Mouse (Mus musculus): Measurements from ENCODE around the gene Ccdc85b. TPM values are rescaled to one million over a fixed set of nuclear protein-coding genes. Genes with fewer than 3 reads are reported as not detected.
"Not testable (repeated sequence)": the region's sequence is repeated elsewhere in the genome, so short reads cannot be mapped to it uniquely, and the experiment has no call there.

Gene Ccdc85b
- polyA plus RNA-seq, 1 experiment = 8.0 TPM

GRCm38 (mm10) chr19:5490898-5491708, 33.4 kb upstream of the Ccdc85b start:
- under 1% methylated on average over 59 of the region's 59 CpGs for WGBS

GRCm38 (mm10) chr19:5490313-5490897, 32.7 kb upstream of the Ccdc85b start, which contains the start of gene Cfl1:
Gene Cfl1 (plus strand): TSS chr19:5490455.
- peak within 1 kb of the TSS; percentile 91 for H3K4me3 ChIP-seq (replicated peaks; ENCODE audit: control insufficient read depth, low read depth, low read length)
- peaks cover 2% of the 10 kb centered on the region; the same call in 1 of the 2 replicates for H3K4me1 ChIP-seq (ENCODE audit: control insufficient read depth, insufficient read depth, low read length)
- under 1% methylated on average over 62 of the region's 62 CpGs for WGBS
- peak within 1 kb of the TSS; percentile 97 for H3K27ac ChIP-seq (ENCODE audit: control insufficient read depth, insufficient read depth, low read depth, low read length, poor library complexity)
- TF ChIP-seq CTCF (IDR thresholded peaks at IDR 0.05; ENCODE audit: control insufficient read depth, insufficient read depth, low read length) (no peak), POLR2A (IDR thresholded peaks at IDR 0.05; ENCODE audit: borderline replicate concordance, control insufficient read depth, low read depth, low read length) (peak; percentile 89; the same call in 1 of the 2 replicates)

More at GRCm38 (mm10) chr19:5490898-5491708, 33.4 kb upstream of the Ccdc85b start:
- Histone ChIP-seq H3K27ac (ENCODE audit: control insufficient read depth, insufficient read depth, low read depth, low read length, poor library complexity) (peak overlapping the region; percentile 97), H3K4me1 (ENCODE audit: control insufficient read depth, insufficient read depth, low read length) (peaks cover 2% of the 10 kb centered on the region; the same call in 1 of the 2 replicates), H3K4me3 (replicated peaks; ENCODE audit: control insufficient read depth, low read depth, low read length) (peak overlapping the region; percentile 91)
- no peak for TF ChIP-seq CTCF (IDR thresholded peaks at IDR 0.05; ENCODE audit: control insufficient read depth, insufficient read depth, low read length)
- peak; percentile 79; the same call in 1 of the 2 replicates for TF ChIP-seq POLR2A (IDR thresholded peaks at IDR 0.05; ENCODE audit: borderline replicate concordance, control insufficient read depth, low read depth, low read length)

GRCm38 (mm10) chr19:5489721-5490120, 32.0 kb upstream of the Ccdc85b start:
- not testable (repeated sequence) for H3K4me3 ChIP-seq (replicated peaks; ENCODE audit: control insufficient read depth, low read depth, low read length); H3K4me1 ChIP-seq (ENCODE audit: control insufficient read depth, insufficient read depth, low read length)
- H3K27ac ChIP-seq (ENCODE audit: control insufficient read depth, insufficient read depth, low read depth, low read length, poor library complexity) = peak overlapping the region; percentile 94
- 14% methylated on average over 10 of the region's 10 CpGs for WGBS

- Histone ChIP-seq H3K4me3 (replicated peaks; ENCODE audit: control insufficient read depth, low read depth, low read length) (peak overlapping the region; percentile 68), H3K27ac (ENCODE audit: control insufficient read depth, insufficient read depth, low read depth, low read length, poor library complexity) (peak overlapping the region; percentile 94), H3K4me1 (ENCODE audit: control insufficient read depth, insufficient read depth, low read length) (peaks cover 2% of the 10 kb centered on the region; the same call in 1 of the 2 replicates)
- TF ChIP-seq CTCF (IDR thresholded peaks at IDR 0.05; ENCODE audit: control insufficient read depth, insufficient read depth, low read length) (peak; percentile 16; the same call in 1 of the 2 replicates), POLR2A (IDR thresholded peaks at IDR 0.05; ENCODE audit: borderline replicate concordance, control insufficient read depth, low read depth, low read length) (peak; percentile 75)
- under 1% methylated on average over 26 of the region's 26 CpGs for WGBS
These were observed 31.3 kb upstream of the Ccdc85b start for GRCm38 (mm10) chr19:5488878-5489571.

- under 1% methylated on average over 39 of the region's 39 CpGs for WGBS
- H3K4me1 ChIP-seq (ENCODE audit: control insufficient read depth, insufficient read depth, low read length) = peaks cover 2% of the 10 kb centered on the region; the same call in 1 of the 2 replicates
These were observed 30.3 kb upstream of the Ccdc85b start, which contains the start of gene Mus81 for GRCm38 (mm10) chr19:5487768-5488550. Gene Mus81 (minus strand): TSS chr19:5488402.

GRCm38 (mm10) chr19:5486771-5487170, 29.1 kb upstream of the Ccdc85b start:
- WGBS = 74% methylated on average over 4 of the region's 4 CpGs
- H3K4me1 ChIP-seq (ENCODE audit: control insufficient read depth, insufficient read depth, low read length) = peaks cover 2% of the 10 kb centered on the region; the same call in 1 of the 2 replicates
- TF ChIP-seq POLR2A (IDR thresholded peaks at IDR 0.05; ENCODE audit: borderline replicate concordance, control insufficient read depth, low read depth, low read length) (no peak), CTCF (IDR thresholded peaks at IDR 0.05; ENCODE audit: control insufficient read depth, insufficient read depth, low read length) (no peak)
- H3K27ac ChIP-seq (ENCODE audit: control insufficient read depth, insufficient read depth, low read depth, low read length, poor library complexity) = no peak overlapping the region
- no peak overlapping the region for H3K4me3 ChIP-seq (replicated peaks; ENCODE audit: control insufficient read depth, low read depth, low read length)

More at GRCm38 (mm10) chr19:5487768-5488550, 30.3 kb upstream of the Ccdc85b start, which contains the start of gene Mus81:
- H3K4me3 ChIP-seq (replicated peaks; ENCODE audit: control insufficient read depth, low read depth, low read length) = peak within 1 kb of the TSS; percentile 94
- peak within 1 kb of the TSS; percentile 94 for H3K27ac ChIP-seq (ENCODE audit: control insufficient read depth, insufficient read depth, low read depth, low read length, poor library complexity)
- TF ChIP-seq POLR2A (IDR thresholded peaks at IDR 0.05; ENCODE audit: borderline replicate concordance, control insufficient read depth, low read depth, low read length) = peak; percentile 78
- peak; percentile 86 for TF ChIP-seq CTCF (IDR thresholded peaks at IDR 0.05; ENCODE audit: control insufficient read depth, insufficient read depth, low read length)

- 82% methylated on average over 8 of the region's 8 CpGs for WGBS
- peaks cover 2% of the 10 kb centered on the region; the same call in 1 of the 2 replicates for H3K4me1 ChIP-seq (ENCODE audit: control insufficient read depth, insufficient read depth, low read length)
- no peak for TF ChIP-seq POLR2A (IDR thresholded peaks at IDR 0.05; ENCODE audit: borderline replicate concordance, control insufficient read depth, low read depth, low read length)
- H3K27ac ChIP-seq (ENCODE audit: control insufficient read depth, insufficient read depth, low read depth, low read length, poor library complexity) = no peak overlapping the region
- no peak overlapping the region for H3K4me3 ChIP-seq (replicated peaks; ENCODE audit: control insufficient read depth, low read depth, low read length)
These were observed 28.6 kb upstream of the Ccdc85b start for GRCm38 (mm10) chr19:5486286-5486685.
